Mouse (Mus musculus) heart, embryonic 12.5 days (tissue): ENCODE results near the gene Gm20388. TPM values are rescaled to one million over a fixed set of nuclear protein-coding genes. Genes with fewer than 3 reads are reported as not detected.
A peak's percentile ranks its signal among the peaks of the same experiment; 100 is the strongest.

Source experiments
- ATAC-seq: fragments of 200-750 bp; cut with Nextera tagmentation; 2 replicates; pipeline ENCODE4 v1.8.0; 2017; ENCODE audit warnings: moderate TSS enrichment, moderate library complexity; ENCODE audit not compliant: insufficient number of reproducible peaks, low FRiP score
- H3K27ac ChIP-seq: fragments of 300-500 bp; sonication (generic); 2 replicates; pipeline ENCODE4 v1.5.1; 2016; ENCODE audit warnings: mild to moderate bottlenecking, moderate library complexity; ENCODE audit not compliant: poor library complexity, severe bottlenecking
- H3K27me3 ChIP-seq: fragments of 300-500 bp; sonication (generic); replicated peaks from 2 replicates; pipeline ENCODE4 v1.6.1; 2016; ENCODE audit warnings: mild to moderate bottlenecking, moderate library complexity
- H3K36me3 ChIP-seq: fragments of 300-500 bp; sonication (generic); 2 replicates; pipeline ENCODE4 v1.6.1; 2016; ENCODE audit warnings: mild to moderate bottlenecking, moderate library complexity
- H3K4me1 ChIP-seq: fragments of 300-500 bp; sonication (generic); replicated peaks from 2 replicates; pipeline ENCODE4 v1.6.1; 2016; ENCODE audit warnings: mild to moderate bottlenecking
- H3K4me2 ChIP-seq: fragments of 300-500 bp; sonication (generic); 2 replicates; pipeline ENCODE4 v1.6.1; 2016; ENCODE audit warnings: mild to moderate bottlenecking, moderate library complexity
- H3K4me3 ChIP-seq: fragments of 300-500 bp; sonication (generic); 2 replicates; pipeline ENCODE4 v1.5.1; 2016; ENCODE audit warnings: mild to moderate bottlenecking
- H3K9ac ChIP-seq: fragments of 300-500 bp; sonication (generic); 2 replicates; pipeline ENCODE4 v1.6.1; 2016; ENCODE audit warnings: mild to moderate bottlenecking, moderate library complexity
- H3K9me3 ChIP-seq: fragments of 300-500 bp; sonication (generic); replicated peaks from 2 replicates; pipeline ENCODE4 v1.6.1; 2016; ENCODE audit warnings: mild to moderate bottlenecking, moderate library complexity
- WGBS: fragments of 180-500 bp; shearing (Covaris S2); methylation state at CpG from one replicate; pipeline ENCODE4 v1.1.7; 2016; 5-methylcytosine and 5-hydroxymethylcytosine counted together
- polyA plus RNA-seq: library from polyadenylated mRNA; unstranded; fragments of >200 nt; fragmentation: Nextera tagmentation; extraction: Ambion mirVana; gene quantifications from 2 replicates; pipeline ENCODE4 v1.2.1, GENCODE M21; 2016

The Gm20388 gene
- polyA plus RNA-seq, 1 experiment from 2014 or later = not detected

- Histone ChIP-seq H3K9me3 (no peaks in the 10 kb centered on the region), H3K9ac (no peak overlapping the region), H3K4me2 (no peak overlapping the region), H3K4me1 (peaks cover 63% of the 10 kb centered on the region), H3K4me3 (no peak overlapping the region), H3K27ac (no peak overlapping the region), H3K36me3 (peaks cover 57% of the 10 kb centered on the region), H3K27me3 (no peaks in the 10 kb centered on the region)
- 87% methylated on average over 11 of the region's 11 CpGs for WGBS
- ATAC-seq = no peak
These were observed 1885.8 kb downstream of the Gm20388 start for GRCm38 (mm10) chr8:121796406-121796805.

GRCm38 (mm10) chr8:121798401-121798800 is 1887.8 kb downstream of the Gm20388 start:
- 39% methylated on average over 6 of the region's 6 CpGs for WGBS
- H3K9me3 ChIP-seq = no peaks in the 10 kb centered on the region
- H3K4me3 ChIP-seq = no peak overlapping the region
- H3K9ac ChIP-seq = no peak overlapping the region
- H3K27me3 ChIP-seq = no peaks in the 10 kb centered on the region
- H3K4me2 ChIP-seq = no peak overlapping the region; the same call in 1 of the 2 replicates
- ATAC-seq = peak; percentile 24; the same call in 1 of the 2 replicates
- H3K27ac ChIP-seq = peak overlapping the region; percentile 57
- peaks cover 67% of the 10 kb centered on the region for H3K36me3 ChIP-seq
- H3K4me1 ChIP-seq = peaks cover 49% of the 10 kb centered on the region

DNA sequence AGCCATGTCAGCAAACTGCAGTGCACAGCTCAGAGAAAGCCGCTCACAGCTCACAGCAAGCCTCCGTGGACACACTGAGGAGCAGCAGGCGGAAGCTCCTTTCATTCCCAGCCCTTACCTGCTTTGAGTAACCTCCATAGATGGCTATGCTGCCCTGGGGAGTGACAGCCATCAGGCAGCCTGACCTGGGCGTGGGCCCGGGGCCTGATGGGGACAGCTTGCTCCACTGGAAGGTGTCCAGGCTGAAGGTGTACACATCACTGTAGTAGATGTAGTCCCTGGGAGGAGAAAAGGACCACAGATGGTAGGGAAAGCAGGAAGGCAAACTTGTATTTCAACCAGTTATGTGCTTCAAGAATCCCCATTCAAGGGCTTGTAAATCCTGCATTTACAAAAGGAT is 1894.2 kb downstream of the Gm20388 start:
- ATAC-seq = no peak
- Histone ChIP-seq H3K9ac (no peak overlapping the region), H3K27me3 (no peaks in the 10 kb centered on the region), H3K36me3 (peaks cover 58% of the 10 kb centered on the region), H3K9me3 (no peaks in the 10 kb centered on the region), H3K27ac (no peak overlapping the region), H3K4me2 (no peak overlapping the region), H3K4me1 (peaks cover 36% of the 10 kb centered on the region), H3K4me3 (no peak overlapping the region)
- 95% methylated on average over 5 of the region's 5 CpGs for WGBS

- Histone ChIP-seq H3K4me2 (no peak overlapping the region), H3K9me3 (no peaks in the 10 kb centered on the region), H3K36me3 (peaks cover 53% of the 10 kb centered on the region), H3K4me1 (peaks cover 24% of the 10 kb centered on the region), H3K9ac (no peak overlapping the region), H3K27ac (no peak overlapping the region), H3K27me3 (no peaks in the 10 kb centered on the region), H3K4me3 (no peak overlapping the region)
- 87% methylated on average over 13 of the region's 13 CpGs for WGBS
- no peak for ATAC-seq
These were observed 1895.5 kb downstream of the Gm20388 start for GRCm38 (mm10) chr8:121806126-121806525.

DNA sequence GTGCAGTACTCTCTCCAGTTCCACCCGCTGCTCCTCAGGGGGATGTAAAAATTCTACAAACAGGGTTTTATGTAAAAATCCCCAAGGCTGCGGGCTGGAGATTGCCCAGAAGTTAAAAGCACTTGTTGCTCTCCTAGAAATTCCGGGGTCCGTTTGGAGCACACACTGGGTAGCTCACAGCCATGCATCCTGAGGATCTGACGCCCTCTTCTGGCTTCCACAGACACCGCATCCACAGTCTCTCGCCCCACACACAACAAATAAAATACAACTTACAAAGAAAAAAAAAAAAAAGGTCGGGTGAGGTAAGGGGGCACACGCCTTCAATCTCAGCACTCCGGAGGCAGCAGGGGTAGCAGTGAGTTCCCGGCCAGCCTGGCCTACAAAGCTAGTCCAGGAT is 1897.4 kb downstream of the Gm20388 start:
- no peak overlapping the region for H3K9ac ChIP-seq
- no peak for ATAC-seq
- peaks cover 19% of the 10 kb centered on the region; the same call in 1 of the 2 replicates for H3K4me1 ChIP-seq
- H3K4me3 ChIP-seq = no peak overlapping the region
- H3K27me3 ChIP-seq = no peaks in the 10 kb centered on the region
- 75% methylated on average over 11 of the region's 11 CpGs for WGBS
- no peaks in the 10 kb centered on the region for H3K9me3 ChIP-seq
- no peak overlapping the region for H3K27ac ChIP-seq
- H3K4me2 ChIP-seq = no peak overlapping the region
- H3K36me3 ChIP-seq = peaks cover 59% of the 10 kb centered on the region

DNA sequence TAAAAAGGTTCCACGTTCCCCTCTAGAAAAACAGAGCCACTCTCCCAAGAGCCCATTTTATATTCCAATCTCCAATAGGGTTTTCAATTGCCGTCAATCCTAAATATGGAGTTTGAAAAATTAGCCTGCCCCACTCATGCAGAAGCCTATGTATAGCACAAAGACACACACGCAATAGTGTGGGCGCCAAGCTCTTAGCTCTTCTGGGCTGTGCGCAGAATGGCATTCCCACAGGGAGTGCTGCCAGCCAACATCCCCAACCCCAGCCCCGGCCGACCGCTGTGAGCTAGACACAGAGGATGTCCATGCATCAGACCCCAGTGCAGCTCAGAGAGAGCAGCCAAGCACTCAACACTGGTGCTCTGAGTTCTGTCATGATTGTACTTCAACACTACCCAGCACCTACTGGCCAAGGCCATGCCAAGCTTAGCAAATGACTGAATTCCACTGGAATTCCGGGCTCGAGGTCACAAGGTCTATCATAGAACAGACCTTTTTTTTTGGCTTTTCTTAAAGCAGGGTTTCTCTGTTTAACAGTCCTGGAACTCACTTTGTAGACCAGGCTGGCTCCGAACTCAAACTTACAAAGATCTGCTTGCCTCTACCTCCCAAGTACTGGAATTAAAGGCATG is 1899.0 kb downstream of the Gm20388 start:
- Histone ChIP-seq H3K9me3 (no peaks in the 10 kb centered on the region), H3K4me2 (no peak overlapping the region), H3K9ac (no peak overlapping the region), H3K4me3 (no peak overlapping the region), H3K27me3 (no peaks in the 10 kb centered on the region), H3K36me3 (peaks cover 58% of the 10 kb centered on the region), H3K4me1 (peaks cover 19% of the 10 kb centered on the region; the same call in 1 of the 2 replicates), H3K27ac (no peak overlapping the region)
- ATAC-seq = no peak
- WGBS = 78% methylated on average over 11 of the region's 11 CpGs

DNA sequence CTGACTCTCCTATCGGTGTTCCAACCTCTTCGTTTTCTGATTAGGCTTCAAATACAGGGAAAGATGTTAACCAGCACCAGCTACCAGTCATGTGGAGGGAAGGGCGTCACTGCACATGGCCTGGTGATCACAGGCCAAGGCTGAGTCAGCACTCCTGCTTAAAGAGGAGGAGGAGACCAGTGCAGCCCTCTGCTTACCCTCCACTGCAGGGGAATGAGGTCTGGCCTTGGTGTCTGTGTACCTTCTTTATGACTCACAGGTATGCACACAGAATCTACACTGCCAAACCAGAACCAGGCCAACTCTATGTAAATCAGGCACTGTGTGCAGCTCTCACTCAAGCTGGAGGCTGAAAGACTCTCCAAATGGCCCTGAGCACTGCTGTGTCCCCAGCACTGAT is 1900.9 kb downstream of the Gm20388 start:
- H3K4me3 ChIP-seq = no peak overlapping the region
- H3K4me1 ChIP-seq = peaks cover 19% of the 10 kb centered on the region; the same call in 1 of the 2 replicates
- no peak for ATAC-seq
- H3K27me3 ChIP-seq = no peaks in the 10 kb centered on the region
- H3K27ac ChIP-seq = no peak overlapping the region
- WGBS = 83% methylated on average over 3 of the region's 3 CpGs
- H3K4me2 ChIP-seq = no peak overlapping the region
- H3K36me3 ChIP-seq = peaks cover 48% of the 10 kb centered on the region
- no peaks in the 10 kb centered on the region for H3K9me3 ChIP-seq
- H3K9ac ChIP-seq = no peak overlapping the region

DNA sequence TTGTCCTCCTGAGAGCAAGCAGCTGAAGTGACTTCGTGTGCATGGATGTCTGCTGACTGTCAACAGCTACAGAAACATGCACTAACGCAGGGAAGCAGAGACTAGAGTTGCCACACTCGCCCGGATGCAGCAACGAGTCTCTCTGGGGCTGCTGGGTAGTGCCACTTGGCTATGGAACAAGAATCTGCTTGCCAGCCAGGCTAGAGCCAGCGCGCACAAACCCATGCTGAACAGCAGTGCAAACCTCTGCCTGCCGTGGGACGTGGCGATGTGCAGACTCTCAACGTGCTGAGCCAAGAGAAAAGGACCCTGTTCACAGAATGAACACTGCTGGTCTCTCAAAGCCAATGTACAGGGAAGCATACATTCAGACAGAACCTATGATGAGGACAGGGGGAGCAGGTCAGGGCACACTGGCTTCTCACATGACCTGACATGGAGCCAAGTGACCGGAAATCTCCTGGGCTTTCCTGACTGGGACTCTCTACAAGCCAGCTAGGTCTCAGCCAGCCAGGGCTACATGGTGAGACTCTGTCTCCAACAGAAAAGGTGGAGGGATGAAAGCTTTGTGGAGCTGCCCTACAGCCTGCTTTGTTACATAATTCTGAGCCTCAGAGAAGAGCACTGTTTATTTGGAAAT is 1901.4 kb downstream of the Gm20388 start:
- no peak overlapping the region for H3K27ac ChIP-seq
- peaks cover 19% of the 10 kb centered on the region; the same call in 1 of the 2 replicates for H3K4me1 ChIP-seq
- H3K9me3 ChIP-seq = no peaks in the 10 kb centered on the region
- no peaks in the 10 kb centered on the region for H3K27me3 ChIP-seq
- H3K9ac ChIP-seq = no peak overlapping the region
- H3K4me3 ChIP-seq = no peak overlapping the region
- ATAC-seq = no peak
- 91% methylated on average over 12 of the region's 12 CpGs for WGBS
- peaks cover 44% of the 10 kb centered on the region for H3K36me3 ChIP-seq
- H3K4me2 ChIP-seq = no peak overlapping the region

DNA sequence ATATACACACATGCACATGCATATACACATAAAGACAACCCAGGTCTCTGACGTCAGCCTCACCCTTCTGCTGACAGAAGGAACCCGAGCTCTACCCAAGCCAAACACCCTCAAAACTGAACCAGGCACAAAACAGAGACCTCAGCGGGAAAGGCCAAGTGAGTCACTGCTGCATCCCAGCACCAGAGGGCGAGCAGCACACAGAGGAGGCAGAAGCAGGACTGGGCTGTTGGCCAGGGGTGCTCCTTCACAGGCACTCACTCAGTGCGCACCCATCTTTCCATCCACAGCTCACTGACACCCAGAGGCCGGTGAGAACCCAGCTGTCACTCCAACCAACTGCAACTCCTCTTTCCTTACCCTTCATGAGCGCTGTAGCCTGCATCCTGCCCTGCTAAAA is 1907.6 kb downstream of the Gm20388 start:
- no peak overlapping the region for H3K27ac ChIP-seq
- peaks cover 50% of the 10 kb centered on the region for H3K36me3 ChIP-seq
- H3K4me3 ChIP-seq = no peak overlapping the region
- no peak overlapping the region for H3K9ac ChIP-seq
- 81% methylated on average over 7 of the region's 7 CpGs for WGBS
- no peak overlapping the region for H3K4me2 ChIP-seq
- no peak for ATAC-seq
- no peaks in the 10 kb centered on the region for H3K4me1 ChIP-seq
- H3K27me3 ChIP-seq = no peaks in the 10 kb centered on the region
- no peaks in the 10 kb centered on the region for H3K9me3 ChIP-seq

GRCm38 (mm10) chr8:121820840-121821239 is 1910.2 kb downstream of the Gm20388 start:
- Histone ChIP-seq H3K4me3 (no peak overlapping the region), H3K4me2 (no peak overlapping the region), H3K9ac (no peak overlapping the region), H3K27me3 (no peaks in the 10 kb centered on the region), H3K36me3 (peaks cover 33% of the 10 kb centered on the region), H3K27ac (no peak overlapping the region), H3K9me3 (no peaks in the 10 kb centered on the region), H3K4me1 (no peaks in the 10 kb centered on the region)
- ATAC-seq = no peak
- 86% methylated on average over 6 of the region's 6 CpGs for WGBS

DNA sequence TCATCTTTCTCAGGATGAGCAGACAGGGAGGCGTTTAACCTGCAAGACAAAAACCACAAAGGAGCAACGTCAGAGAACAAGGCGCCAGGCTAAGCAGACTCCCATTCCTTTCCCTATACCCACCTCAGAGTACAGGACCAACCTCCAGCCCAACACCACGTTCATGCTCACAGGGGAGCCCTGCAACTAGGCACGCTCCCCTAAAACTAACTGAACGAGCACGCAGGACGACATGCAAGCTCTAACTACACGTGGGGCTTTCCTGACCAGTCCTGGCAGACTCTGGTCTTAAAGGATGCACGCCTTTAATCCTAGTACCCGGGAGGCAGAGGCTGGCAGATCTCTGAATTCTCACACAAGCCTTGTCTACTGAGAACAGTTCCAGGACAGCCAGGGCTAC is 1910.7 kb downstream of the Gm20388 start:
- H3K4me3 ChIP-seq = no peak overlapping the region
- H3K27me3 ChIP-seq = no peaks in the 10 kb centered on the region
- no peaks in the 10 kb centered on the region for H3K9me3 ChIP-seq
- no peak for ATAC-seq
- 89% methylated on average over 11 of the region's 11 CpGs for WGBS
- H3K27ac ChIP-seq = no peak overlapping the region
- H3K4me1 ChIP-seq = no peaks in the 10 kb centered on the region
- no peak overlapping the region for H3K9ac ChIP-seq
- no peak overlapping the region for H3K4me2 ChIP-seq
- peaks cover 31% of the 10 kb centered on the region for H3K36me3 ChIP-seq
